Mouse (Mus musculus): ENCODE results near the gene Rab28. TPM values are rescaled to one million over a fixed set of nuclear protein-coding genes. Genes with fewer than 3 reads are reported as not detected.
A peak's percentile ranks its signal among the peaks of the same experiment; 100 is the strongest.
"Not testable (repeated sequence)": the region's sequence is repeated elsewhere in the genome, so short reads cannot be mapped to it uniquely, and the experiment has no call there.

Gene Rab28
- total and polyA plus RNA-seq, 2 experiments from 2014 or later: 45.5 to 46.0 TPM

GRCm38 (mm10) chr5:41707115-41708015, 592 bp downstream of the Rab28 start:
- H3K27ac ChIP-seq: peak overlapping the region; percentile 90
- peak overlapping the region; percentile 98 for H3K4me3 ChIP-seq (ENCODE audit: low read length)
- peaks cover 5% of the 10 kb centered on the region; the same call in 1 of the 2 replicates for H3K4me1 ChIP-seq (ENCODE audit: insufficient read depth, low read length)
- peak; percentile 86 for ATAC-seq
- DNase-seq (ENCODE audit: low spot score): peak; percentile 73
- 1% methylated on average over 55 of the region's 63 CpGs for WGBS
- peak overlapping the region; percentile 75 for H3K4me2 ChIP-seq (ENCODE audit: low read depth, low read length)
- H3K9me3 ChIP-seq (ENCODE audit: low read length): no peaks in the 10 kb centered on the region
- no peaks in the 10 kb centered on the region for H3K27me3 ChIP-seq (ENCODE audit: insufficient read depth, low read length)
- H3K9ac ChIP-seq (replicated peaks; ENCODE audit: low read length): peak overlapping the region; percentile 91
- no peak for TF ChIP-seq CTCF (IDR thresholded peaks at IDR 0.05; ENCODE audit: low read depth)
- no peaks in the 10 kb centered on the region for H3K36me3 ChIP-seq (ENCODE audit: insufficient read depth, low read length)

- TF ChIP-seq CTCF (IDR thresholded peaks at IDR 0.05; ENCODE audit: low read depth): no peak
- DNase-seq (ENCODE audit: low spot score) (peak; percentile 59), ATAC-seq (no peak)
- peak overlapping the region; percentile 75 for H3K4me2 ChIP-seq (ENCODE audit: low read depth, low read length)
- H3K4me1 ChIP-seq (ENCODE audit: insufficient read depth, low read length): peaks cover 5% of the 10 kb centered on the region; the same call in 1 of the 2 replicates
- no peaks in the 10 kb centered on the region for H3K36me3 ChIP-seq (ENCODE audit: insufficient read depth, low read length)
- H3K27me3 ChIP-seq (ENCODE audit: insufficient read depth, low read length): no peaks in the 10 kb centered on the region
- WGBS: 3% methylated on average over 9 of the region's 9 CpGs
- H3K4me3 ChIP-seq (ENCODE audit: low read length): peak overlapping the region; percentile 98
- H3K27ac ChIP-seq: peak overlapping the region; percentile 90; the same call in 1 of the 2 replicates
- H3K9me3 ChIP-seq (ENCODE audit: low read length): no peaks in the 10 kb centered on the region
- H3K9ac ChIP-seq (replicated peaks; ENCODE audit: low read length): peak overlapping the region; percentile 91
Observed at GRCm38 (mm10) chr5:41706777-41707114, 1.2 kb downstream of the Rab28 start.

GRCm38 (mm10) chr5:41701085-41701484, 6.9 kb downstream of the Rab28 start:
- not testable (repeated sequence) for H3K4me2 ChIP-seq (ENCODE audit: low read depth, low read length); H3K4me1 ChIP-seq (ENCODE audit: insufficient read depth, low read length); H3K27me3 ChIP-seq (ENCODE audit: insufficient read depth, low read length); ATAC-seq; H3K9me3 ChIP-seq (ENCODE audit: low read length); H3K36me3 ChIP-seq (ENCODE audit: insufficient read depth, low read length); H3K27ac ChIP-seq; H3K4me3 ChIP-seq (ENCODE audit: low read length); DNase-seq (ENCODE audit: low spot score); H3K9ac ChIP-seq (replicated peaks; ENCODE audit: low read length)
- WGBS: 83% methylated on average over 4 of the region's 4 CpGs

- peak; percentile 25; the same call in 1 of the 2 replicates for TF ChIP-seq CTCF (IDR thresholded peaks at IDR 0.05; ENCODE audit: low read depth)
- Histone ChIP-seq H3K9ac (replicated peaks; ENCODE audit: low read length) (no peak overlapping the region), H3K9me3 (ENCODE audit: low read length) (no peaks in the 10 kb centered on the region), H3K27me3 (ENCODE audit: insufficient read depth, low read length) (no peaks in the 10 kb centered on the region), H3K4me3 (ENCODE audit: low read length) (no peak overlapping the region), H3K4me2 (ENCODE audit: low read depth, low read length) (no peak overlapping the region), H3K36me3 (ENCODE audit: insufficient read depth, low read length) (no peaks in the 10 kb centered on the region), H3K4me1 (ENCODE audit: insufficient read depth, low read length) (no peaks in the 10 kb centered on the region), H3K27ac (no peak overlapping the region)
- DNase-seq (ENCODE audit: low spot score) (no peak), ATAC-seq (no peak)
Observed at GRCm38 (mm10) chr5:41697958-41698357, 10.0 kb downstream of the Rab28 start.

- no peaks in the 10 kb centered on the region for H3K4me1 ChIP-seq (ENCODE audit: insufficient read depth, low read length)
- DNase-seq (ENCODE audit: low spot score) (no peak), ATAC-seq (no peak)
- no peak overlapping the region for H3K4me3 ChIP-seq (ENCODE audit: low read length)
- H3K9me3 ChIP-seq (ENCODE audit: low read length): no peaks in the 10 kb centered on the region
- no peak for TF ChIP-seq CTCF (IDR thresholded peaks at IDR 0.05; ENCODE audit: low read depth)
- H3K27ac ChIP-seq: no peak overlapping the region
- no peaks in the 10 kb centered on the region; the same call in 1 of the 2 replicates for H3K36me3 ChIP-seq (ENCODE audit: insufficient read depth, low read length)
- H3K9ac ChIP-seq (replicated peaks; ENCODE audit: low read length): no peak overlapping the region
- no peak overlapping the region for H3K4me2 ChIP-seq (ENCODE audit: low read depth, low read length)
- H3K27me3 ChIP-seq (ENCODE audit: insufficient read depth, low read length): no peaks in the 10 kb centered on the region
Observed at GRCm38 (mm10) chr5:41685016-41685415, 22.9 kb downstream of the Rab28 start.

GRCm38 (mm10) chr5:41683976-41684375, 24.0 kb downstream of the Rab28 start:
- Histone ChIP-seq H3K9ac (replicated peaks; ENCODE audit: low read length) (no peak overlapping the region), H3K9me3 (ENCODE audit: low read length) (no peaks in the 10 kb centered on the region), H3K4me3 (ENCODE audit: low read length) (no peak overlapping the region), H3K4me2 (ENCODE audit: low read depth, low read length) (no peak overlapping the region), H3K4me1 (ENCODE audit: insufficient read depth, low read length) (no peaks in the 10 kb centered on the region), H3K36me3 (ENCODE audit: insufficient read depth, low read length) (no peaks in the 10 kb centered on the region; the same call in 1 of the 2 replicates), H3K27me3 (ENCODE audit: insufficient read depth, low read length) (no peaks in the 10 kb centered on the region), H3K27ac (no peak overlapping the region)
- TF ChIP-seq CTCF (IDR thresholded peaks at IDR 0.05; ENCODE audit: low read depth): no peak
- ATAC-seq (no peak), DNase-seq (ENCODE audit: low spot score) (no peak)
- WGBS: 87% methylated on average over 2 of the region's 2 CpGs

- WGBS: 83% methylated on average over 6 of the region's 6 CpGs
- ATAC-seq (no peak), DNase-seq (ENCODE audit: low spot score) (no peak)
- Histone ChIP-seq H3K4me2 (ENCODE audit: low read depth, low read length) (no peak overlapping the region), H3K36me3 (ENCODE audit: insufficient read depth, low read length) (no peaks in the 10 kb centered on the region), H3K27me3 (ENCODE audit: insufficient read depth, low read length) (no peaks in the 10 kb centered on the region), H3K9ac (replicated peaks; ENCODE audit: low read length) (no peak overlapping the region), H3K27ac (no peak overlapping the region), H3K4me3 (ENCODE audit: low read length) (no peak overlapping the region), H3K9me3 (ENCODE audit: low read length) (no peaks in the 10 kb centered on the region), H3K4me1 (ENCODE audit: insufficient read depth, low read length) (no peaks in the 10 kb centered on the region)
- TF ChIP-seq CTCF (IDR thresholded peaks at IDR 0.05; ENCODE audit: low read depth): no peak
Observed at GRCm38 (mm10) chr5:41666012-41666411, 41.9 kb downstream of the Rab28 start.
